Mouse (Mus musculus) intestine, postnatal 0 days (tissue): ENCODE data around the gene Trhde. TPM values are rescaled to one million over a fixed set of nuclear protein-coding genes. Genes with fewer than 3 reads are reported as not detected.

ENCODE experiments used
- ATAC-seq: fragments of 200-750 bp; cut with Nextera tagmentation; 2 replicates; pipeline ENCODE4 v1.8.0; 2017; ENCODE audit warnings: mild to moderate bottlenecking, moderate TSS enrichment, moderate library complexity
- H3K27ac ChIP-seq: fragments of 300-500 bp; sonication (generic); 2 replicates; pipeline ENCODE4 v1.5.1; 2014; ENCODE audit warnings: mild to moderate bottlenecking, low read depth, low read length, moderate library complexity
- H3K27me3 ChIP-seq: fragments of 300-500 bp; sonication (generic); replicated peaks from 2 replicates; pipeline ENCODE4 v1.6.1; 2014; ENCODE audit warnings: low read length, mixed read lengths; ENCODE audit not compliant: control insufficient read depth, insufficient read depth
- H3K36me3 ChIP-seq: fragments of 300-500 bp; sonication (generic); 2 replicates; pipeline ENCODE4 v1.6.1; 2014; ENCODE audit warnings: mild to moderate bottlenecking, moderate library complexity; ENCODE audit not compliant: control insufficient read depth, insufficient read depth
- H3K4me1 ChIP-seq: fragments of 300-500 bp; sonication (generic); replicated peaks from 2 replicates; pipeline ENCODE4 v1.6.1; 2014; ENCODE audit warnings: antibody characterized with exemption, low read length, mixed read lengths; ENCODE audit not compliant: control insufficient read depth, insufficient read depth
- H3K4me2 ChIP-seq: fragments of 300-500 bp; sonication (generic); replicated peaks from 2 replicates; pipeline ENCODE4 v1.6.1; 2014; ENCODE audit warnings: low read depth, mild to moderate bottlenecking, moderate library complexity
- H3K4me3 ChIP-seq: fragments of 300-500 bp; sonication (generic); 2 replicates; pipeline ENCODE4 v1.5.1; 2014; ENCODE audit warnings: low read depth, low read length
- H3K9ac ChIP-seq: fragments of 300-500 bp; sonication (generic); 2 replicates; pipeline ENCODE4 v1.6.1; 2014; ENCODE audit warnings: mild to moderate bottlenecking, low read depth, low read length
- H3K9me3 ChIP-seq: fragments of 300-500 bp; sonication (generic); 2 replicates; pipeline ENCODE4 v1.6.1; 2016; ENCODE audit warnings: mixed run types; ENCODE audit not compliant: control insufficient read depth
- CTCF ChIP-seq: sonication (generic); IDR thresholded peaks from 2 replicates; pipeline ENCODE4 v1.5.1; 2016; ENCODE audit warnings: low read depth, mild to moderate bottlenecking, control low read depth, antibody characterized with exemption, moderate library complexity
- WGBS: fragments of 180-500 bp; shearing (Covaris S2); extraction: QIAGEN DNeasy Blood & Tissue Kit; methylation state at CpG from one replicate; pipeline ENCODE4 v1.1.7; 2014; 5-methylcytosine and 5-hydroxymethylcytosine counted together
- polyA plus RNA-seq: library from polyadenylated mRNA; unstranded; fragments of >200 nt; fragmentation: Nextera tagmentation; extraction: Ambion mirVana; gene quantifications from 2 replicates; pipeline ENCODE4 v1.2.1, GENCODE M21; 2015

The Trhde gene
- polyA plus RNA-seq, 1 experiment from 2014 or later: 0.13 TPM

DNA sequence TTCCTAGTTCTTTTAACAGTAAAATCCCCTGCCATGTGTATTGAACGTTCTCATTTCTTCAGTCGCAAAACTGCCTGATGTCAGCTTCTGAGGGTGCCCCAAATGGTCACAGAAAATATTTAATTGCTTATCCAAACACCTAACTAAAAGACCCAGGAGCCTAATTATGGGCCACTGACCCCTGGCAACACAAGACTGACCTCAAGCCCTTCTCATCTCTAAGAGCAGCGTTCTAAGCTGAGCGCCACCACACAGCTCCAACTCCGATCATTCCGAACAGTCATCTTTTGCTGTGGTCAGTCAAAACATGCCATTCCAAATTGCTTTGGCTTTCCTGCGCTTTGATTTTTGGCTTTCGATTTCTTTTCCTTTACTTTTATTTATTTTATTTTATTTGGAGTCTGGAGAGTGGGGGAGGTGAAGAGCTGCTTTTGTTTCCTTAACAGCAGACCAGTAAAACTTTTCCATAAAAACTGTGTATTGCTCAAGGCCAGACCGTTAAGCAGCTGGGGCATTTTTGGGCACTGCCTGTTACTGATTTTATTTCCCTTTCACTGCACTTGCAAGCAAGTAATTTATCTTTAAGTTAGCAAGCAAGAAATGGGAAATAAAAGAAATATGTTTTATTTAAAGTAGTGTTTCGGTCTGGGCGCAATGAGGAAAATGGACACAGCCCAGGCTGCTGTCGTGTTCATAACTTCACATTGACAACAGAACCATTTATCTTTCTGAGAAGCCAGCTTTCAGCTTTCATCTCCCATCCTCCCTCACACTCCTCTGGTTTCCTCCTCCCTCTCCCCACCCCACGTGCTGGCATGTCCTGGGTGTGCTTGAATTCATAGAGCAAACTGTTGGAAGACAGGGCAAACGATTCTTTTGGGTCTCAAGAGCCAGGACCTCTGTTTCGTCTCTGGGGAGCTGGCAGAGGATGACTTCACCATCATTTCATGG, 59.1 kb downstream of the Trhde start:
- Histone ChIP-seq H3K4me1 (no peaks in the 10 kb centered on the region), H3K9ac (no peak overlapping the region), H3K4me2 (no peak overlapping the region), H3K4me3 (no peak overlapping the region), H3K27me3 (no peaks in the 10 kb centered on the region), H3K9me3 (no peaks in the 10 kb centered on the region), H3K27ac (no peak overlapping the region), H3K36me3 (no peaks in the 10 kb centered on the region)
- TF ChIP-seq CTCF: no peak
- no peak for ATAC-seq
- 60% methylated on average over 15 of the region's 15 CpGs for WGBS

DNA sequence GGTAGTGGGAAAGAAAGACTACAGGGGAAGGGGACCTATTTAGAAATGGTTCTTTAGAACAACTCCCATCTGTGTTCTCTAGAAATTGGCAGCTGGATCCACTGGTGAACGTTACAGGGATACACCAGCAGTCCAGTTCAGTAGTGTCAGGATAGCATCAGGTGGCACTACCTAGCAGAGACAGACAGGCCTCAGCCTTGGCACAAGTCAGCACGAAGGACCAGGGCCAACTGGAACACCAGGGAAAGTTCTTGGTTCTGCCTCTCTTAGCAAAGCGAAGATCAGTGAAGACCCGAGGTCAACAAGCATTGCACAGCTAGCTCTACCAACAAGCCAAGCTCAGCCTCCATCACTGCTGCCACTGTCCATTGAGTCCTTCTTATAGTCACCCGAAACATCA, 62.2 kb downstream of the Trhde start:
- Histone ChIP-seq H3K9me3 (no peaks in the 10 kb centered on the region), H3K27ac (no peak overlapping the region), H3K4me1 (no peaks in the 10 kb centered on the region), H3K4me3 (no peak overlapping the region), H3K36me3 (no peaks in the 10 kb centered on the region), H3K27me3 (no peaks in the 10 kb centered on the region), H3K4me2 (no peak overlapping the region), H3K9ac (no peak overlapping the region)
- 90% methylated on average over 5 of the region's 5 CpGs for WGBS
- ATAC-seq: no peak
- no peak for TF ChIP-seq CTCF

DNA sequence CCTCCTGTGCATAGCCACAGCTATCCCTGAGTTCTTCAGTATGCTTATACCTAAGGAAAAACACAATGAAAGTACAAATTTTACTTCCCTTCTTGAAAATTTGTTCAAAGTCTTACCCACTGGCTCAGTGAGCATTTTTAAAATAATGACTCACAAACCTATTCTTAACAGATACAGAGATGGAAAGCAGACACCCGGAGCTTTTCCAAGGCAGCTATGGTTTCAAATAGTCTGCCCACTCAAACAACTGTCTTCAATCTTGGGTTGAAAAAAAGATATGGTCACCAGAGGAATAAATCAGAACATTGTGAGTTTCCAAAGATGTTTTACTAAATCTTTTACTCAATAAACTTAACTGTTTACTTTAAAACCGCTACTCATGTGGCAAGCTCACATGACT, 64.5 kb downstream of the Trhde start:
- no peak overlapping the region for H3K27ac ChIP-seq
- WGBS: 70% methylated on average over 2 of the region's 2 CpGs

DNA sequence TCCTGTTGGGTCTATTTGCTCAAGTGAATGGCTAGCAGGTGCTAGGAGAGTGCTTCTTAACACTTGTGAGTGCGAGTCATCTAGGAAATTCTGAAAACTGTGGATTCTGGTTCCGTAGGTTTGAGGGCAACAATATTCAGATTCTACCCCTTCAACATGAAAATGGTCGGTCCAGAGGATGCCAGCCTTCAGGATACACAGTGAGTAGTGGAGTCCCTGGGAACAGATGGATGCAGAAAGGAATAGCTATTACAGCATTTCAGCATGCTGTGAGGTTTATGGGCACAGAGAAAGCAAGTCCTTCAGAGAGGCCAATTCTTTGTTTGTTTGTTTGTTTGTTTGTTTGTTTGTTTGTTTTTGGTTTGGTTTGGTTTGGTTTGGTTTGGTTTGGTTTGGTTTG, 65.7 kb downstream of the Trhde start:
- H3K27me3 ChIP-seq: no peaks in the 10 kb centered on the region
- WGBS: 78% methylated on average over 3 of the region's 3 CpGs
- no peak overlapping the region for H3K9ac ChIP-seq
- no peak overlapping the region for H3K4me3 ChIP-seq
- H3K27ac ChIP-seq: no peak overlapping the region
- ATAC-seq: no peak
- TF ChIP-seq CTCF: no peak
- H3K36me3 ChIP-seq: no peaks in the 10 kb centered on the region
- no peaks in the 10 kb centered on the region for H3K9me3 ChIP-seq
- H3K4me2 ChIP-seq: no peak overlapping the region
- H3K4me1 ChIP-seq: no peaks in the 10 kb centered on the region

More for the DNA sequence above, 64.5 kb downstream of the Trhde start:
- no peaks in the 10 kb centered on the region for H3K27me3 ChIP-seq
- TF ChIP-seq CTCF: no peak
- H3K9me3 ChIP-seq: no peaks in the 10 kb centered on the region
- ATAC-seq: no peak
- no peak overlapping the region for H3K9ac ChIP-seq
- H3K36me3 ChIP-seq: no peaks in the 10 kb centered on the region
- H3K4me2 ChIP-seq: no peak overlapping the region
- H3K4me1 ChIP-seq: no peaks in the 10 kb centered on the region
- no peak overlapping the region for H3K4me3 ChIP-seq

DNA sequence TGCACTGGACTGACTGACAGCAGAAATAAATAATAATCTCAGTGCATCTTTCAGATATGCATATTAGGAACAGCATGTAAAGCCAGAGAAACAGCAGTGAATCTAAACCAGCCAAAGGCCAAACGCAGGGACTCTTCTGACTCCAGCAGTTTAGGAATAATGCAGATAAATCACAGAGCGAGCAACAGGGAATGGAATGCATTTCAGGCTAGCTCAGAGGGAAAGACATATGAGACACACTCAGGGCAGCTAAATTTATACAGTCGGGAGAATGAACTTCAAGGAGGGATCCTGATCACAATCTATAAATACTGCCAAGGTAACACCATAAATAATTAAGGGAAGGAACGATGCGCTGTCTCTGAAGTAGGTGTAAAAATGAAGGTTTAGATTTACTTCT, 66.4 kb downstream of the Trhde start:
- ATAC-seq: no peak
- H3K27ac ChIP-seq: no peak overlapping the region
- no peak overlapping the region for H3K4me2 ChIP-seq

DNA sequence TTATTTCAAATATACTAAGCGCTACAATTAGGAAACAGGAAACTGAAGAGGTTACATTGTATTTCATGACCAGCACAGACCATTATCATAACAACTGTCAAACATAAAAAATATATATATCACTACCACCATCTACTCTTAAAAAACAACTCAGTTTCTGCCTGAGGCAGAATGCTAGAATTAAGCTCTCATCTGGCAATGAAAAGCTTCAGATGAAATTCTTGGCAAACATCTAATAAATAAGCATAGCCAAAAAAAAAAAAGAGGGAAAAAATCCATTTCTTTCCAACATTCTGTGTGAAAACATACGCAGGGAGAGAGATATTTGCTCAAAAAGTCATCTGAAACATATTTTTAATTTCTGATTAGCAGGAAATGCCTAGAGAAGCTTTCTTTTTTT, 67.0 kb downstream of the Trhde start:
- Histone ChIP-seq H3K9me3 (no peaks in the 10 kb centered on the region), H3K36me3 (no peaks in the 10 kb centered on the region), H3K27me3 (no peaks in the 10 kb centered on the region), H3K4me1 (no peaks in the 10 kb centered on the region), H3K4me3 (no peak overlapping the region), H3K9ac (no peak overlapping the region), H3K27ac (no peak overlapping the region), H3K4me2 (no peak overlapping the region)
- ATAC-seq: no peak
- WGBS: 66% methylated on average over 2 of the region's 2 CpGs
- TF ChIP-seq CTCF: no peak

More for the DNA sequence above, 66.4 kb downstream of the Trhde start:
- no peaks in the 10 kb centered on the region for H3K36me3 ChIP-seq
- 47% methylated on average over 5 of the region's 5 CpGs for WGBS
- TF ChIP-seq CTCF: no peak
- H3K9me3 ChIP-seq: no peaks in the 10 kb centered on the region
- no peaks in the 10 kb centered on the region for H3K27me3 ChIP-seq
- H3K4me3 ChIP-seq: no peak overlapping the region
- H3K9ac ChIP-seq: no peak overlapping the region
- H3K4me1 ChIP-seq: no peaks in the 10 kb centered on the region
